Mouse (Mus musculus) MN1 (cell line): Measurements from ENCODE around the gene Csrnp3.

Experiments used
- DNase-seq: peaks from one replicate; pipeline ENCODE4 v3.0.0-alpha.2; 2016; ENCODE audit warnings: low spot score

The Csrnp3 gene

DNA sequence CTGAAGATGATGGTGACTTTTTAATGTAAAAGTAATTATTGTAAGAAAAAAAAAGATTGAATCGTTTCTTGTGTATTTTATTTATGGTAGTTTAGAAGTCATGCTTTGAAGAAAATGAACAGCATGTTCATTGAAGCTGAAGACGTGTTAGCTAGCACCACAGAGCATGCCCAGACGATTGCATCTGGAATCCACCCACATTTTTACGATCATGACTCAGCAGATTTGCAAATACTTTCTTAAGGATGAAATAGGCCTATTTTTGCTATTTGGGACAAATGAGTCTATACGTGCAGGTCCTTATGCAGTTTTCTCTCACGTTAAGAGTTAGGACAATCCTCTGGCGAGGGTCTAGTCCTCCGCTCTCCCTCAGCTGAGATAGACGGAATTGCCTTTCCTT lies 177.9 kb downstream of the Csrnp3 start:
- no peak for DNase-seq

DNA sequence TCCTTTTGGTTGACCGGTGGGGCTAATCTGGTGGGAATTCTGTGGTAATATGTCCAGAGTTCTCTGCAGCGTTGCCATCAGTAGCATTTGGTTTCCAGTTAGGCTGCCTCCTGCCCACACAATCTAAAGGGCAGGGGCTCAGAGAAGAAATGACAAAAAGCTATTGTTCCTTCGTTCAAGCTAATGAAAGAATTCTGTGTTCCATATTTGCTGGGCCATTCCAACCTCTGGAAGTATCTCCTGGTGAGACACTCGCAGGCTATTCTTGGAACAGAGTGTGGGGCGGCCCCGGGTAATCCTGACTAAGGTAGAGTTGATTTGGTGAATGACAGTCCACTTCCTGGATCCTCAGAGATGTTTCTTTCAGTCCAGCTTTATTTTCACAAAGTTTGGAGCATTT lies 179.3 kb downstream of the Csrnp3 start:
- DNase-seq: no peak

DNA sequence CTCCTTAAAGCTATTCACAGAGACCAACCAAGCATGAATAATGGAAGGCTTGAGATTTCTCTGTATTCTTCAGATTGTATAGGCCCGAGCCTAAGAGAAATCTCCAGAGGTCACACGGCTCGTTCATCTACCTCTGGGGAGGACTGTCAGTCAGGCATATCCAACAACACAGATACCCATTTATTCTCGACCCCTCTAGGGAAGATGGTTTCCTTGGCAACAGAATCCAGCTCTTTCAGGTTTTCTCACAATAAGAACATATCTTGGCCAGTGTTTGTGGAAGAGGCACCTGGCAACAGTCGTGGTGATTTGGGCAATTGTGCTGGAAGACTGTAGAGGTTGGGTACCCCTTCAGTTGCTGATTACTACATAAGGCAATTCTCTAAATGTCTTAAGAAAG lies 183.2 kb downstream of the Csrnp3 start:
- DNase-seq: no peak

DNA sequence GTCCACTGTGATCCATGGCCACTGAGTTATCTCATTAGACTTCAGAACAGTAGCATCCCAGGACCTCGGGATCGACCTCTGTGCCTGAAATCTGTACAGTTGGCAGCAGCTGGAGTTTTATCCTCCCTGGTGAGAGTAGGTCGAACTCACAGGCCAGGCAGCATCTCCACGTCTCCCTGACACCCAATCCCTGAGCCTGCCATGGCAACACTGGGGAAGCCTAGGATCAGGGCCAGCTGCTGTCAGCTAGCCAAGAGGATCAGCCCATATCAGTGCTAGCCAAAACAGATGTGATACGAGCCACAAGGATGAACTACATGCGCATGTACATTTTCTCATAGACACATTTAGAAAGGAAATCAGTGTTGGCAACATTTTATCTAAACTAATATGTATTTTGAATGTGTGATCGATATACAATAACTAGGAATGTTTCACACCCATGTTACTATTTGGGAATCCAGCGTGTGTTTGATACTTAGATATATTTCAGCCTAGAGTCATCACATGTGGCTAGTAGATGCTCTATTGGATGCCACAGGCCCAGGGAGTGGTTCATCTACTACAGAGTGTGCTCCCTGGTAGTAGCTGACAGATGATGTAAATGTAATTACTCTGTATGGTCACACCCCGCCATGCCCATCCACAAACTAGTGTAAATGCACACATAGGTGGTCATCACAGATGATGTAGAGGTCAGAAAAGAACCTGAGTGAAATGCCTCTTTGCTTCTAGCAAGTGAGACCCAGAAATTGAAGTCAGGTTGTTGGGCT lies 189.5 kb downstream of the Csrnp3 start:
- peak; percentile 64 for DNase-seq

DNA sequence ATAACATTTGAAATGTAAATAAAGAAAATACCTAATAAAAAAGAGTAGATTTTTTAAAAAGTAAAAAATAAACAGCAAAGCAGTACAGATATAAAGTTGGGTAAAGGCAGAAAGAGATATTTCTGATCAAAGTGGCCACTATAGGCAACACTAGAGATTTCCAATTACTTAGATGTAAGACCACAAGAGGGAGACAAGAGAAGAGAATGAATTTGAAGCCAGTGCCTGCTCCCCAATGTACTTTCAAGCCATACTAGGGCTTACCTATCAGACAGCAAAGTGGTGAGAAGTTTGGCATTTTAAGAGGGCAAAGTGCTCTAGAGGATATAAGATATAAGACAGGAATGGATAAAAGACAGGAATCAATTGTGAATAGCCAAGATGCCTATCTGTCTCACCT lies 195.0 kb downstream of the Csrnp3 start:
- peak; percentile 32 for DNase-seq

DNA sequence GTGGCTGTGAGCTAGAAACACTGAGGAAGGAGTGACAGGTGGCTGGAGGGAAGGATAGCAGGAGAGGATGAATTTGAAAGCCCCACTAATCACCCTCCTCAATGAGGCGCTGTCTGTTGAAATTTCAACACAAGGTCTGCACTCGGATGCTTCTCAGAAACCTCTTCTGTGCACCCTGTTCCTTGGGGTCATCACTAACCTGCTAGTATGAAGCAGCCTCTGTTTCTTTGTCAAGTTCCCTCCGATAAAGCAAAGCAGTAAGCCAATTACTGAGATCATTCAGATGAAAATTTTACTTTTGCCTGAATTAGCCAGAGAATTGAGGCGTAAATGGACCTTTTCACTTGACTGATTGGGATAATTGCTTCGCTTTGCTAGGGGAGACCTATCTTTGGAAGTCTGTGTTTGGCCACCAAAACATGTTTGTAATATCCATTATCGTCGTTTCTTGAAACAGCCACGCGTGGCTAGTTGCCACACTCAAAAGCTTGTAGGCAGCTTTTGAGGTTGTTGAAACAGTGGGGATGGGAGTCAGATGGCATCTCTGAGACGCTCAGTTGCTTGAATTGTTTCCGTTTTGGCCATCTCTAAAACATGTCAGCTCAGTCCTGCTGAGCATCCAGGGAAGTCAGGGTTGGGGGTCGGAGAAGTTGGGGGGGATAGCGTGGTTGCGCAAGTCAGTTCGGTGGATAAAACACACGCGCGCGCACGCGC lies 195.8 kb downstream of the Csrnp3 start:
- DNase-seq: no peak

DNA sequence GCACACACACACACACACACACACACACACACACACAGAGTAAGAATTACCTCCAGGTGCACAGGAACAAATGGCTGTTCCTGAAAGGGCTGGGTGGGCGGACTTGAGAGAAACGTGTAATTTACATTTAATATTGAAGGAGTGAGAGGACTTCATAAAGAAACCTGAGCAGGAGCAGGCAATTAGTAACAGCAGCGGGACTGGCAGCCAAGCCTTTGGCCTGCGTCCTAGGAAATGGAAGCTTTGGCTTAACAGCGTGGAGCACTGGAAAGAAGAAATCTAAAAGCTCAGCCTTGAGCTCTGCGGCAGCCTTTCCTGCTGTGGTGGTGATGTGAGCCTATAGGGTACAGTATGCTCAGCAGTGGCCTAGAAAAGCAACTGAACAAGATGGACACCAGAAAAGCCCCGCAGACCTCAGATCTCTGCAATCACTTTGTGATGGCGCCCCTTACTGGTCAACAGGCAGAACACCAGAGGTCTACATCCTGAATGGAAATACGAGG lies 196.4 kb downstream of the Csrnp3 start:
- peak; percentile 86 for DNase-seq

DNA sequence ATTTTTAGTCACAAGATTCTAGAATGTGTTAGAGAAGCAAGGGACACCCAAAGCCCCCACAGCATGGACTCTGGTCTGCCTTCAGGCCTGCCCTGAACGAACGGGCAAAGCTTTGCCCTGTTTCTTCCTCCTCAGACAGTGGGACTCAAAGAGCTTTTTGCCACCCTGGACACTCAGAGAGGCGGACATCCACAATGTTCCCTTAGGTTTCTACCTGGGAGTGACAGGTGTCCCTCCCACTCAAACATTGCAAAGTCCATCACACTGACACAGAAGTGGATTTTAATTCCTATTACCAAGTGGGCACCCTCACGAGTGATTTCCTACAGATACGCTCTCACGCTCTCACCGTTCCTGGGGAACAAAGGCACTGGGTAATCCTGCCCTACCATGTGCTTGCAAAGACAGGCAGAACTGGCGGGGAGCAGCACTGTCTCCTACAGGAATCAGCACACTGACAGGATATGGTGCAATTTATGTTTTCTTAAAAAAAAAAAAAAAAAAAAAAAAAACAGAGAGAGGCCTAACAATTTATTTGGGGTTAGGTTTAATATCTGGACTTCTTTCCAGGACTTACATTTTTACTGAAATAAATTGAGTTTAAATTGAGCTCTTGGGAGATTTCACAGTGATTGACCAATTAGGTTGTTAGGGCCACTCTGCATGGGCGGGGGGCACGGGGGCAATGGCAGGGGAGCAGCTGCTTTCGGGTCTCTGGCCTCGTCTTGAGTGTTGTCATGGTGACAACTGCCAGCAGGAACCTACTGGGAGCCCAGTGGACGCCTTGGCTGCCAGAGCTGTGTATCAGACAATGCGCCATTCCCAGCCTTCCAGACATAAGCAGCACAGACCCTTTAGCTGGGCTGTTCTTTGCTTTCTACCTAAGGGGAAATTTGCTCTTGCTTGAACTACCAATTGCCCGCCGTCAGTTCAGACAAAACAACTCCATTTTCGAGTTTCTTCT lies 198.2 kb downstream of the Csrnp3 start:
- peak; percentile 74 for DNase-seq

DNA sequence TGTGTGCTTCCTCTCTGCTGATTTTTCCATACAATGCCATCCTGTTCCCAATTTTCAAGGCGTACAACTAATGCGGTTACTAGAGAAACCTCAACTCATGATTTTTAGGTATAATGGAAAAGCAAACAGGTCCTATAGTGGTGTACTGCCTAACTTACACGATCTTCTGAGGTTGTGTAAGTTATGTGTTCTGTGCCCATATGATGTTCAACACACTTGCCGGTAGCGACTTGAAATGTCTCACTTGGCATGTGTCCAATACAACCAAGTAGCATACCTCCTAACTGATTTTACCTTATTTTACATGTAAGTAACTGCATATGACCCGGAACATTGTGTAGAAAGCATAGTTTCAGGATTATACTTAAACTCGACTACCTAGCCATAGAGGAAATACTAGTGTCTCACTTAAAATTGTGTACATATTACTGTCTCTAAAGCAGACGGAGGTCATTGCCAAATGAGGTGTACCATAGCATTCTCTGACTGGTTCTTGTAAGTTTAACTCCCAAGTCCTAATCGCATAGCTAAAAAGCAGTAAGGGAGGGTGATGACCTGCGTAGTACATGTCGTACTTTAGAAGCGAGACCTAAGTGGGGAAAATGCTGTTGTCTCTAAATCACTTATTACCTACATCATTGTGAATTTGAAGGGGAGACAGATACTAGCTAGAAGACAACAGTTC lies 199.0 kb downstream of the Csrnp3 start:
- peak; percentile 43 for DNase-seq

DNA sequence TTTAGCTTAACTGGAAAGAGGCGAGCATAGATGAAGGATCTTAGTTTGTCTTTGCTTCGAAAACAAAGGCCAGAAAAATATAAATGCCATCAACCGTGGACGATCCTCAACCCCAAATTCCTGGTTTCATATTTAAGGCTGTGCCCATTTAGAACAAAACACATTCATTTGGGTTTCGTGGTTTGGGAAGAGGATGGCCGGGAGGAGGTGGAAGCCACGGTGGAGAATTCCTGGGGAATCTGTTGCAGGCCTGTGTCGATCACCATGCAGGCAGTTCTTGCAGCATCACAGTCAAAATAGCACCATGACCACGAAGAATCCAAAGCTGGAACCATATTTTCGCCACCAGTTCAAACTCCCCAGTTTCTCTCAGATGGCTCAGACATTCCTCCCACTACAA lies 217.7 kb downstream of the Csrnp3 start:
- DNase-seq: no peak

DNA sequence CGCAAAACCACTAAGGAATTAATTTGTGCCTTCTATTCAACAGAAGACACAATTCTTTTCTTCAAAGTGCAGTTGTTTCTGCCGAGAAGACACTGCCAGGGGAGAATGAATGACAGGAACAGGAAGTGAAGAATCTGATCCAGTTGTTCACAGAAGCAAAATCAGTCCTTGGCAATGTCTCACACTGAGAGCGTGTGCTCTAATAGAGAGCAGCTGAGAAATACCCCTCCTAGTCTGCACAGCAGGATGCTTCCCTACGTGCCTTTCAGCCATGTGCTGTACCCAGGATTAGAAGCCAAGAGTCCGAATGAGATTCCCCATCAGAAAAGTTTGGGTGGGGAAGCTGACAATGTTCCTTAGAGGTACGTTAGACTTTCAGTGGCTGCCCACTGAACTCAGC lies 223.9 kb downstream of the Csrnp3 start:
- DNase-seq: no peak

DNA sequence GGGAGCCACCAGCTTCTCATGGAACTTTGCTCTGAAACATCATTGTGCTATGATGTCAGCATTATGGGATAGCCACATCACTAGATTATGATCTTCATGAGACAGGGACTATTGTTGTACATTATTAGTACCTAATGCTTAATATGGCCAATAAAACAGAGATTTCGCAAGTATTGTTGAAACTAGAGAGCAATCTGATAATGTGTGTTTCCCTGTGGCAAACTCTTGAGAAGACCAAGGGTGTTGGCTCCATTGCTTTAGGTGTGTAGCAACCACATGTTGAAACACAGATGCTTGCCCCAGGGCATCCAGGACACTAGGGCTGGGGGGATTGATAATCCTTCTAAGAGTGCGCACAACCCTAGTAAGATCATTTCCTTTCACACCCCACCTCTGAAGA lies 235.2 kb downstream of the Csrnp3 start:
- DNase-seq: no peak
